Mouse (Mus musculus) adrenal gland, adult 18-20 months (tissue): Measurements from ENCODE around the gene Med11. TPM values are rescaled to one million over a fixed set of nuclear protein-coding genes. Genes with fewer than 3 reads are reported as not detected.

Source experiments
- DNase-seq, 2 experiments: peaks; one replicate each; pipeline ENCODE4 v3.0.0; 2021 to 2022; ENCODE audit warnings: low spot score in 2 of 2
- microRNA-seq, 2 experiments: library from miRNA; unstranded; fragments of <30 nt; microRNA quantifications; one replicate each; pipeline ENCODE4 v1.2.0; 2021; ENCODE audit warnings: borderline number of aligned reads in 2 of 2
- total RNA-seq, 2 experiments: library from RNA; stranded (reverse); gene quantifications; 1 replicate in 1 of 2; 2 replicates in 1 of 2; pipeline ENCODE4 v1.2.3; 2021

Med11 gene
- total RNA-seq, 2 experiments from 2014 or later: 17.0 to 18.0 TPM

GRCm38 (mm10) chr11:70499566-70500475 lies 48.1 kb downstream of the Med11 start:
- DNase-seq: peak; percentile 41 to 47

DNA sequence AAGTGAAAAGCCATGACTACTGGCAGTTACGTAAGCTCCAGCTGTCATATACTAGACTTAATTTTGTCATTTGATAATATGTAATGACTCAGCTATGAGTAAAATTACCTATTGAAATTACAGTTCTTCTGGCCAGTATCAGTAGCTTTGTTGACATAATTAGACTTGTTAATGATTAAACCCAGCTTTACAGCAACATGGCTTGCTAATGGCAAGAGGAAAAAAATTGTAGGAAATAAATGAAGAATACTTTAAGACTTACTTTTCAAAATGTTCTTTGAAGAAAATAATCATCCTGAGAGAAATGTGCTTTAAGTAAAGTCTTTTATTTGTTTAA lies 48.7 kb downstream of the Med11 start:
- DNase-seq: no peak

- no peak for DNase-seq
Measured at GRCm38 (mm10) chr11:70502018-70502417, 50.3 kb downstream of the Med11 start.

Small RNAs within 50 kb of the gene (microRNA-seq; reads per million reads assigned to microRNA genes)
- 0 to 1.8 reads per million in 2 experiments for gene Mir7115

Other genes starting within 250 kb of the Med11 start
- gene Slc16a11, start 239.2 kb upstream of the Med11 start, total RNA-seq: 1 to 10 TPM in 1 of 2 experiments, under 1 TPM in 1; 0.53 to 1.1 TPM
- gene Slc16a13, start 230.9 kb upstream of the Med11 start, total RNA-seq: 1 to 10 TPM; 2.4 to 2.9 TPM
- gene Bcl6b, start 222.1 kb upstream of the Med11 start, total RNA-seq: 10 to 100 TPM in 1 of 2 experiments, 1 to 10 TPM in 1; 7.4 to 22.5 TPM
- 10 to 100 TPM; 33.7 to 37.3 TPM for gene 0610010K14Rik, start 214.0 kb upstream of the Med11 start, total RNA-seq
- gene Gm21988, start 212.1 kb upstream of the Med11 start, total RNA-seq: 1 to 10 TPM; 4.3 to 5.3 TPM
- 100 to 1,000 TPM; 179 to 279 TPM for gene Rnasek, start 212.1 kb upstream of the Med11 start, total RNA-seq
- gene Alox12, start 196.6 kb upstream of the Med11 start, total RNA-seq: 1 to 10 TPM in 1 of 2 experiments, under 1 TPM in 1; 0.96 to 1.1 TPM
- not detected for gene Alox12e, start 129.3 kb upstream of the Med11 start, total RNA-seq
- 1 to 10 TPM; 2.8 to 7.9 TPM for gene Alox15, start 99.9 kb upstream of the Med11 start, total RNA-seq
- 10 to 100 TPM; 17.3 to 21.3 TPM for gene Pelp1, start 41.9 kb upstream of the Med11 start, total RNA-seq
- gene Arrb2, start 19.3 kb upstream of the Med11 start, total RNA-seq: 10 to 100 TPM; 21.4 to 25.4 TPM
- 1 to 10 TPM; 2.8 to 2.9 TPM for gene Zmynd15, start 7.5 kb downstream of the Med11 start, total RNA-seq
- gene Cxcl16, start 8.1 kb downstream of the Med11 start, total RNA-seq: 10 to 100 TPM; 11.3 to 18.3 TPM
- not detected for gene Tm4sf5, start 53.3 kb downstream of the Med11 start, total RNA-seq
- not detected for gene Vmo1, start 62.7 kb downstream of the Med11 start, total RNA-seq
- gene Gltpd2, start 67.3 kb downstream of the Med11 start, total RNA-seq: not detected
- gene Psmb6, start 73.4 kb downstream of the Med11 start, total RNA-seq: 100 to 1,000 TPM; 271 to 281 TPM
- gene Gm40193, start 81.0 kb downstream of the Med11 start, total RNA-seq: not detected
- gene Pld2, start 88.1 kb downstream of the Med11 start, total RNA-seq: 1 to 10 TPM; 6.8 to 8.2 TPM
- gene Mink1, start 111.0 kb downstream of the Med11 start, total RNA-seq: 10 to 100 TPM; 45.8 to 49.6 TPM
- not detected for gene 4930544D05Rik, start 163.9 kb downstream of the Med11 start, total RNA-seq
- under 1 TPM in 1 of 2 experiments, not detected in 1; 0.38 TPM for gene Chrne, start 167.3 kb downstream of the Med11 start, total RNA-seq
- gene Gp1ba, start 187.2 kb downstream of the Med11 start, total RNA-seq: under 1 TPM in 1 of 2 experiments, not detected in 1; 0.22 TPM
- gene Rnf167, start 195.3 kb downstream of the Med11 start, total RNA-seq: 10 to 100 TPM; 72.6 to 80.7 TPM
- gene Slc25a11, start 195.6 kb downstream of the Med11 start, total RNA-seq: 100 to 1,000 TPM; 131 to 138 TPM
- gene Pfn1, start 202.7 kb downstream of the Med11 start, total RNA-seq: 100 to 1,000 TPM; 619 to 923 TPM
- 10 to 100 TPM; 29.0 to 44.2 TPM for gene Eno3, start 205.3 kb downstream of the Med11 start, total RNA-seq
- 10 to 100 TPM; 70.4 to 91.3 TPM for gene Spag7, start 217.5 kb downstream of the Med11 start, total RNA-seq
- 10 to 100 TPM; 43.7 to 54.7 TPM for gene Camta2, start 236.2 kb downstream of the Med11 start, total RNA-seq
- 10 to 100 TPM in 1 of 2 experiments, 1 to 10 TPM in 1; 6.8 to 14.0 TPM for gene Inca1, start 248.2 kb downstream of the Med11 start, total RNA-seq
- gene Kif1c, start 248.6 kb downstream of the Med11 start, total RNA-seq: 100 to 1,000 TPM; 153 to 212 TPM